Mouse (Mus musculus) frontal cortex, adult 2 months (tissue): ENCODE data around the gene Tas2r116. TPM values are rescaled to one million over a fixed set of nuclear protein-coding genes. Genes with fewer than 3 reads are reported as not detected.

Source experiments
- DNase-seq, 2 experiments: peaks; one replicate each; pipeline ENCODE4 v3.0.0; 2022; ENCODE audit warnings: low spot score in 1 of 2; ENCODE audit errors: extremely low spot score in 1 of 2
- polyA plus RNA-seq: library from polyadenylated mRNA; depleted of rRNA; stranded (reverse); fragments of >200 nt; gene quantifications from 2 replicates; pipeline ENCODE4 v1.2.3, GENCODE M21; 2012; rRNA removed

Tas2r116 gene
- polyA plus RNA-seq = not detected in 2 replicates

DNA sequence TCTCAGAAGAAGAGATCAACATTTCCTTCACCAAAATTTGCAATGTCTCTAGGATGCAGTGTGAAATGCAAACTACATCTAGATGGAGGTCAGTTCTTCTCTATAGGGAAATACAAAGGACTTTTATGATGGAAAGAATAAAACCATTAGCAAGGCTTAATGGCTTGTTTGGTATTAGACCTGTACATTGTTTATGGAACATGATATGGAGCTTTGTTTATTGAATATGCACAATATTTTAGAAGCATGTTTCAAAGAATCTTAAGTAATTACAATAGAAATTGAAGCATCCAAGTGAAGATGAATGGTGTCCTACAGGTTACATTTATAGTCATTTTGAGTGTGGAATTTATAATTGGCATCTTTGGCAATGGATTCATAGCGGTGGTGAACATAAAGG, at the start of gene Tas2r116:
Gene Tas2r116 (plus strand): TSS at position 301 of the 400 bp plus-strand sequence.
- no peak for DNase-seq

DNA sequence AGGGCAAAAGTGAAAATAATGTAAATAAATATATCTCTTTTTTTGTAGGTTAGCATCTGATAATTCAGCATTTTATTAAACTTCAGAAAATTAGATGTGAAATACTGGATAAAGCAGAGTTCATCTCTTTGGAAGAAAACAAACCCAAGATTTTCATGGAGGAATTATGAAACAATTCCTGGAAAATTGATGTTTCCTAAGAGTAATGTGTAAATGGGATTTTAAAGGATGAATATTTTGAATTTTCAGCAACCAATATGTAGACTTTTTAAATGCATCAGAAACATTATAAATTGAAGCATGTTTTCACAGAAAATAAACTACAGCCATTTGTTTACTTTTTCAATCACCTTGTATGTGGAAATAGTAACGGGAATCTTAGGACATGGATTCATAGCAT, 8.4 kb upstream of the Tas2r116 start, which contains the start of gene Tas2r123:
Gene Tas2r123 (plus strand): TSS at position 301 of the 400 bp plus-strand sequence.
- no peak for DNase-seq

DNA sequence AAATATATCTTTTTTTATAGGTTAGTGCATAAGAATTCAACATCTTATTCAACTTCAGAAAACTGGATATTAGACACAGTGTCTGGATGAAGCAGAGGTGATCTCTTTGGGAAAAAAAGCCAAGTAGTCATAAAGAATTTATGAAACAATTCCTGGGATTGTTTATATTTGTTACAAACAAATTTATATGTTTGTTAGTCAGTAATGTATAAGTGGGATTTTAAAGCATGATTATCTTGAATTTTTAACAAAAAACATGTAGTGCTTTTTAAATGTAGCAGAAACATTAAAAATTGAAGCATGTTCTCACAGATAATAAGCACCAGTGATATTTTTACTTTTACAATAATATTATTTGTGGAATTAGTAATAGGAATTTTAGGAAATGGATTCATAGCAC, 12.5 kb downstream of the Tas2r116 start, which contains the start of gene Tas2r110:
Gene Tas2r110 (plus strand): TSS at position 301 of the 400 bp plus-strand sequence.
- DNase-seq = no peak

DNA sequence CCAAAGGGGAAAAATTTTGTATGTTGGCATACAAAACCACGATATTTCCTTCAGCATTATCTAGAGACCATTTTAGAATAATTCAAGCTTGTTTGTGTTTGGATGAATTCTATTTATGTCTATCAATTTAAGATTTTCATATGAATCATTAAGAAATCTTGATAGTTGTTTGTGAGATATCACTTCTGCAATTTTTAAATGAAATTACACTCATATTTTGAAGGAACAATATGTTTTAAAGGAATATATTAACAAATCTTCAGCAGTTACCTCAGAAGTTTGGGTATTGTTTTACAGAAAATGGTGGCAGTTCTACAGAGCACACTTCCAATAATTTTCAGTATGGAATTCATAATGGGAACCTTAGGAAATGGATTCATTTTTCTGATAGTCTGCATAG, 37.5 kb downstream of the Tas2r116 start, which contains the start of gene Tas2r113:
Gene Tas2r113 (plus strand): TSS at position 301 of the 400 bp plus-strand sequence.
- no peak for DNase-seq

Other genes with a start within 250 kb of the Tas2r116 start
- gene A630073D07Rik, start 203.9 kb upstream of the Tas2r116 start, polyA plus RNA-seq = not detected in 2 replicates
- gene Tas2r120, start 198.5 kb upstream of the Tas2r116 start, polyA plus RNA-seq = not detected in 2 replicates
- not detected in 2 replicates for gene Tas2r121, start 154.4 kb upstream of the Tas2r116 start, polyA plus RNA-seq
- gene Tas2r122, start 143.5 kb upstream of the Tas2r116 start, polyA plus RNA-seq = not detected in 2 replicates
- gene Tas2r115, start 117.4 kb upstream of the Tas2r116 start, polyA plus RNA-seq = not detected in 2 replicates
- not detected in 2 replicates for gene Tas2r124, start 100.7 kb upstream of the Tas2r116 start, polyA plus RNA-seq
- gene Tas2r102, start 93.3 kb upstream of the Tas2r116 start, polyA plus RNA-seq = not detected in 2 replicates
- not detected in 2 replicates for gene Tas2r136, start 77.3 kb upstream of the Tas2r116 start, polyA plus RNA-seq
- not detected in 2 replicates for gene Tas2r117, start 52.6 kb upstream of the Tas2r116 start, polyA plus RNA-seq
- not detected in 2 replicates for gene Tas2r123, start 8.3 kb upstream of the Tas2r116 start, polyA plus RNA-seq
- gene Tas2r110, start 12.6 kb downstream of the Tas2r116 start, polyA plus RNA-seq = not detected in 2 replicates
- not detected in 2 replicates for gene Tas2r113, start 37.6 kb downstream of the Tas2r116 start, polyA plus RNA-seq
- gene Tas2r125, start 54.2 kb downstream of the Tas2r116 start, polyA plus RNA-seq = not detected in 2 replicates
- not detected in 2 replicates for gene Tas2r129, start 95.7 kb downstream of the Tas2r116 start, polyA plus RNA-seq
- gene Tas2r131, start 102.5 kb downstream of the Tas2r116 start, polyA plus RNA-seq = not detected in 2 replicates
- gene Tas2r109, start 125.5 kb downstream of the Tas2r116 start, polyA plus RNA-seq = not detected in 2 replicates
- gene Tas2r103, start 181.7 kb downstream of the Tas2r116 start, polyA plus RNA-seq = not detected in 2 replicates
- not detected in 2 replicates for gene Tas2r140, start 200.4 kb downstream of the Tas2r116 start, polyA plus RNA-seq
- 71.0 and 85.9 TPM in 2 replicates for gene Smim10l1, start 249.5 kb downstream of the Tas2r116 start, polyA plus RNA-seq